Mouse (Mus musculus) small intestine, adult 2 months (tissue): Measurements from ENCODE around the gene Nbr1.

Source experiments
- CTCF ChIP-seq: fragments of 200-500 bp; IDR thresholded peaks from 2 replicates; pipeline ENCODE4 v1.5.1; 2012; ENCODE audit warnings: low read depth, mild to moderate bottlenecking, control low read depth, inconsistent platforms, low read length, moderate library complexity, mixed read lengths; ENCODE audit not compliant: insufficient replicate concordance, insufficient read length; ENCODE audit errors: extremely low read depth
- POLR2A ChIP-seq: fragments of 200-500 bp; IDR thresholded peaks from 2 replicates; pipeline ENCODE4 v1.6.1; 2012; ENCODE audit warnings: low read depth, mild to moderate bottlenecking, control low read depth, inconsistent platforms, low read length, moderate library complexity

DNA sequence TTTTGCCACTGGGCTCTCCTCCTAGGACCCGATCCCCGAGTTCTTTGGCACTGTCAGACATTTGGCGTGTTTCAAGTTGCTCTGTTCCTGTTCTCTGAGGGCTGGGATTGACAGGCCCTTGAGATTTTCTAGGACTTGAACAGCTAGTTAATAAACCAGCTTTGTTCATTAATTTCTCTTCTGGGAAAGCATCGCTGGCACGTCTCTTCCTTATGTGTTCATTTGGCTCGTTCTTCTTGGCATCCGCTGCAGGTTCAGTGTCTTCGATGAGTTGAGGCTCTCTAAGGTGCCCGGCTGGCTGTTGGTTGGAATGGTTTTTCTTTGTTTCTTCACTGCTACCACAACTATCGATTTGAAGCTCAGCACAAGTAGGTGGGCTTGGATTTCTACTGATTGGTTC, 26.9 kb upstream of the Nbr1 start:
- TF ChIP-seq CTCF = no peak
- no peak for TF ChIP-seq POLR2A
